Mouse (Mus musculus) embryonic facial prominence, embryonic 13.5 days (tissue): Measurements from ENCODE around the gene Pxk. TPM values are rescaled to one million over a fixed set of nuclear protein-coding genes. Genes with fewer than 3 reads are reported as not detected.
A peak's percentile ranks its signal among the peaks of the same experiment; 100 is the strongest.

ENCODE experiments used
- ATAC-seq: fragments of 200-750 bp; cut with Nextera tagmentation; 2 replicates; pipeline ENCODE4 v1.8.0; 2017; ENCODE audit warnings: low read depth; ENCODE audit not compliant: insufficient number of reproducible peaks, insufficient read depth, low FRiP score, low TSS enrichment
- H3K27ac ChIP-seq: fragments of 300-500 bp; sonication (generic); 2 replicates; pipeline ENCODE4 v1.5.1; 2015; ENCODE audit warnings: moderate library complexity, mild to moderate bottlenecking, inconsistent platforms
- H3K27me3 ChIP-seq: fragments of 300-500 bp; sonication (generic); 2 replicates; pipeline ENCODE4 v1.6.1; 2015; ENCODE audit warnings: mild to moderate bottlenecking, inconsistent platforms
- H3K36me3 ChIP-seq: fragments of 300-500 bp; sonication (generic); 2 replicates; pipeline ENCODE4 v1.6.1; 2015; ENCODE audit warnings: mild to moderate bottlenecking, inconsistent platforms
- H3K4me1 ChIP-seq: fragments of 300-500 bp; sonication (generic); 2 replicates; pipeline ENCODE4 v1.6.1; 2015; ENCODE audit warnings: inconsistent platforms
- H3K4me2 ChIP-seq: fragments of 300-500 bp; sonication (generic); 2 replicates; pipeline ENCODE4 v1.6.1; 2015; ENCODE audit warnings: moderate library complexity, mild to moderate bottlenecking, inconsistent platforms
- H3K4me3 ChIP-seq: fragments of 300-500 bp; sonication (generic); 2 replicates; pipeline ENCODE4 v1.5.1; 2015; ENCODE audit warnings: mild to moderate bottlenecking, inconsistent platforms
- H3K9ac ChIP-seq: fragments of 300-500 bp; sonication (generic); 2 replicates; pipeline ENCODE4 v1.6.1; 2015; ENCODE audit warnings: mild to moderate bottlenecking, inconsistent platforms
- H3K9me3 ChIP-seq: fragments of 300-500 bp; sonication (generic); 2 replicates; pipeline ENCODE4 v1.6.1; 2016; ENCODE audit warnings: inconsistent platforms
- WGBS: fragments of 180-500 bp; shearing (Covaris S2); methylation state at CpG from one replicate; pipeline ENCODE4 v1.1.7; 2015; ENCODE audit warnings: mixed read lengths; 5-methylcytosine and 5-hydroxymethylcytosine counted together
- polyA plus RNA-seq: library from polyadenylated mRNA; unstranded; fragments of >200 nt; fragmentation: Nextera tagmentation; extraction: Ambion mirVana; gene quantifications from 2 replicates; pipeline ENCODE4 v1.2.1, GENCODE M21; 2015

The Pxk gene
- polyA plus RNA-seq, 1 experiment from 2014 or later: 34.3 TPM

DNA sequence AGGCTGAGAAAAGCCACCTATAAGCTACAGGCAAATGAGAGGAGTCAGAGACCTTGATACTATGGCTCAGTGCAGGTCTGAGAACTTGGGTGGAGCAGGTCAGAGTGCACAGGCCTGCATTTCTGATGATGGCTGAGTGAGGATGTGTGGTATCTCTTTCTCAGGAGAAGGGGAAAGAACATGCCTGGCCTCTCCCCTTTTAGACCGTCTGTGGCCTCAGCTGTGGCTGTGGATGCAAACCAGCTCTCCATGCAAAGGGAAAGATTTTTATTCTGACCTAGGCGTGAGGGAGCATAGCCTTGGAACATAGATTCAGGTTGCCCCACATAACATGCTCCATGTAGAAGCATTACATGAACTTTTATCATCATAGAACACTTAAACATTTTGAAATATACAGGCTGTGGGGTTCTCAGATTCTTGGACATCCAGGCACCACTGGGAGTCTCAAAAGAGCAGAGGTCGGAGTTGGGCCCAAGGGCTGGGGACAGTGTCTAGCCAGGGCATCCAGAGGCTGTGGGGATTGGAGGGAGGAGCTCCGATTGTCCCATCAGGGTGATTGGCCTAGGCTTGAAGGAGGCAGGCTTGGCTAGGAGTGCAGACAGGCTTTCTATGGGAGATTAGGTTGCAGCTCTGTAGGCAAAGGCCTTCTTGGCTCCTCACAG, 82.5 kb downstream of the Pxk start:
- Histone ChIP-seq H3K9me3 (no peaks in the 10 kb centered on the region), H3K4me3 (no peak overlapping the region), H3K27me3 (no peaks in the 10 kb centered on the region), H3K27ac (no peak overlapping the region), H3K4me1 (no peaks in the 10 kb centered on the region), H3K36me3 (no peaks in the 10 kb centered on the region), H3K4me2 (no peak overlapping the region), H3K9ac (no peak overlapping the region)
- ATAC-seq: no peak
- 74% methylated on average over 4 of the region's 4 CpGs for WGBS

DNA sequence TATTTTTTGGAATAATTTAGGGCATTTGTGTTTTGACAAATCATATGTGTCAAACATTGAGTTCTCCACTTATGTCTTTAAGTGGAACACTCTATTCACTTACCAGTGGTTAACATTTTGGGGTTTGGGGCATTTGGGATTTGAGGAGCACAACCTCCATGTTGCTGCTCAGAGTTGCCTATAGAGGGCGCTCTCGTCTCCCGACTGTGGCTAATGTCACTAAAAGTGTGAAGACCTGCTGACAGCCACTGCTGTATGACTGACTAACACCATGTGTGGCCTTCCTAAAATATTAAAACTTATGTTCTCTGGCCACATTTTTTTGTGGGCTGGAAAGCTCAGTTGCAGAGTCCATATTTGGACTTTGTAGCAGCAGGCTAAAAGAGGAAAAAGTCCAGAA, 85.3 kb downstream of the Pxk start:
- no peak overlapping the region for H3K27ac ChIP-seq
- H3K4me1 ChIP-seq: no peaks in the 10 kb centered on the region
- H3K27me3 ChIP-seq: no peaks in the 10 kb centered on the region
- no peak overlapping the region for H3K9ac ChIP-seq
- ATAC-seq: no peak
- H3K4me2 ChIP-seq: no peak overlapping the region
- no peak overlapping the region for H3K4me3 ChIP-seq
- no peaks in the 10 kb centered on the region for H3K36me3 ChIP-seq
- H3K9me3 ChIP-seq: no peaks in the 10 kb centered on the region
- WGBS: 57% methylated on average over 3 of the region's 3 CpGs

DNA sequence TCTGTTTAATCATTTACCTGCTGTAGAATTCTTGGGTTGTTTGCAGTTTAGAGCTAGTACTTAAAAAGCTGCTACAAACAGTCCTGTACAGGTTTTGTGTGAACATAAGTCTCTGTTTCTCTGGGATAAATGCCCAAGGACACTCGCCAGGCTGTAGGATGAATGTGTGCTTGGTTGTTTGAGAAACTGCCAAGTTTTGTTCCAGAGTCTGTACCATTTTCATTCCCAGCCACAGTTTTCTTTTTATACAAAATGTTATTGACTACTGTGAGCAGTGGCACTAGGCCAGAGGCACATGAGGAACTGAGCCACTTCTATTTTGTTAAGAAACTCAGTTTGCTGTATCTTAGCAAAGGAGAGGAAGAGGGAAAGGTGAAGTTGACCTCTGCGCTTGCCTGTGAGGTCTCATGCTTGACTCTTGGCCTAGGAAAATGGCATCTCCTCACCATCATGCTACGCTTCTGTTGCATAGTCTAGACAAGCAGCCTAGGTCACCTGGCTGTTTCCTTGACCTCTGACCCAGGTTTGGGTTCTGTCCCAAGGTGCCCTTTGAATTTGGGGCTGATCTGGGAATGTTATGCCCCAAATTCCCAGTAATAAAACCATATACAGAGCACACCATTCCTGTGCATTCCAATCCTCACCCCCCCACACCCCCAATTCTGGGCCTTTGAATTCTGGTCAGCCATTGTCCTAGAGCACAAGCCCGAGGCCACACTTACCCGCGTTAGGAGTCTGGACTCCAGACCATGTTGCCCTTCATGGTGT, 88.5 kb downstream of the Pxk start:
- 87% methylated on average over 6 of the region's 6 CpGs for WGBS
- Histone ChIP-seq H3K4me2 (no peak overlapping the region), H3K9me3 (no peaks in the 10 kb centered on the region), H3K4me3 (no peak overlapping the region), H3K9ac (no peak overlapping the region), H3K27me3 (no peaks in the 10 kb centered on the region), H3K4me1 (no peaks in the 10 kb centered on the region), H3K36me3 (no peaks in the 10 kb centered on the region), H3K27ac (no peak overlapping the region)
- ATAC-seq: no peak

DNA sequence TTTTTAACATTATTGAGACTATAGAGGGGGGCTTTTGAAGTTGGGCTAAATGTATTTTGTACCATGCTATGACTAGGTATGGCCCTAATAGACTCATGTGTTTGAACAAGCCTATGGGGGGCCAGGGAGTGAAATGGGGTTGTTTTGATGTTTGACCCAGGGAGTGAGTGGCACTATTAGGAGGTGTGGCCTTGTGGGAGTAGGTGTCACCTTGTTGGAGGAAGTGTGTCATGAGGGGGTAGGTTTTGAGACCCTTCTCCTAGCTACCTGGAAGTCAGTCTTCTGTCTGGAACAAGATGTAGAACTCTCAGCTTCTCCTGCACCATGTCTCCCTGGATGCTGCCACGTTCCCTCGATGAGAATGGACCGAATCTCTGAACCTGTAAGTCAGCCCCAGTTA, 92.5 kb downstream of the Pxk start:
- Histone ChIP-seq H3K27ac (no peak overlapping the region), H3K9me3 (no peaks in the 10 kb centered on the region), H3K4me3 (no peak overlapping the region), H3K4me1 (no peaks in the 10 kb centered on the region), H3K4me2 (no peak overlapping the region), H3K36me3 (no peaks in the 10 kb centered on the region), H3K9ac (no peak overlapping the region), H3K27me3 (no peaks in the 10 kb centered on the region)
- WGBS: 94% methylated on average over 3 of the region's 3 CpGs
- ATAC-seq: no peak

DNA sequence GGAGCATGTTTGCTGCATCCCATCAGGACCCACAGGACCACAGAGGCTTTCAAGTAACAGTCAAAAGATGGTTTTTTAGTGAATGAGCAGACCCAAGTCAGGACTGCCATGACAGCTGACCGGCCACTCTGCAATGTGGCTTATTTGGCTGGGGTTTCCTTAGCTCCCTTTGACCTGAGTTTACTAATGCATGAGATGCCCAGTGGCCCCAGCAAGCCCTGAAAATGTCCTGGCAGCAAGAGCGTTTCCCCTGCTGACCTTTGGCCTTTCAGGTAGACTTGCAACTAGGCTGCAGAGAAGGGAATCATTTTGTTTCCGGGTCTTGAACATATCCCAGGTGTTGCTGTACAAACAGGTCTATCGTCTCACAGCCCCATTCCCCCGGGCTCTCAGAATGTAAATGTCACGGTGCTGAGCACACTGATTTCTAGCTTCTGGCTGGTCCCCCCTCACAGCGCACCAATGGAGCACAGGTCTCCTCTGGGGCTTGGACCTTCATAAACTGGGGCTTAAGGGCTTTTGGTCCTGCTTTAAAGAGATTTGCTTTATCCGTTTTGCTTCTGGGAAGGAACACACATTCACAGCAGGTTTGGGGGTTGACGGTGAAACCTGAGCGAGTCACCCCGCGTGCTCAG, 93.4 kb downstream of the Pxk start:
- ATAC-seq: no peak

DNA sequence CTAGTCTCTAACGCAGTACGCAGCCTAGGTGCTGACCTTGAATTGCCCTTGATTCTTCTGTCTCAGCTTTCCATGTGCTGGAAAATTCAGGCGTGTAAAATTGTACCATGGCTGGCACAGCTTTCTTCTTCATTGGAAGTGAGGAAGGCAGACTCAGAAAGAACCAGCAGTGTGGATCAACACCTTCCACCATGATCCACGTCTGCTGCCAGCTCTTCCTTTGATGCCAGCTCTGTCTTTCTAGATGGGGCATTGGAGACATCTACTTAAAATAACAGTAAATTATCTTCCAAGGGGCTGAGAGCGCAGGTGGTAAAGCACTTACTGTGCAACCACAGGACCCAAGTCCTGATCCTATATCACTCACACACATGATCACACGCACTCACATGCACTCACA, 94.7 kb downstream of the Pxk start:
- Histone ChIP-seq H3K9ac (no peak overlapping the region), H3K4me3 (no peak overlapping the region), H3K9me3 (no peaks in the 10 kb centered on the region), H3K27me3 (no peaks in the 10 kb centered on the region), H3K36me3 (no peaks in the 10 kb centered on the region), H3K4me1 (no peaks in the 10 kb centered on the region), H3K4me2 (no peak overlapping the region), H3K27ac (no peak overlapping the region)
- WGBS: 83% methylated on average over 6 of the region's 6 CpGs
- ATAC-seq: no peak

More for the DNA sequence above, 93.4 kb downstream of the Pxk start:
- no peak overlapping the region for H3K4me2 ChIP-seq
- H3K4me1 ChIP-seq: no peaks in the 10 kb centered on the region
- WGBS: 53% methylated on average over 12 of the region's 12 CpGs
- no peaks in the 10 kb centered on the region for H3K9me3 ChIP-seq
- H3K9ac ChIP-seq: no peak overlapping the region
- H3K36me3 ChIP-seq: no peaks in the 10 kb centered on the region
- H3K4me3 ChIP-seq: no peak overlapping the region
- H3K27me3 ChIP-seq: no peaks in the 10 kb centered on the region
- H3K27ac ChIP-seq: no peak overlapping the region

DNA sequence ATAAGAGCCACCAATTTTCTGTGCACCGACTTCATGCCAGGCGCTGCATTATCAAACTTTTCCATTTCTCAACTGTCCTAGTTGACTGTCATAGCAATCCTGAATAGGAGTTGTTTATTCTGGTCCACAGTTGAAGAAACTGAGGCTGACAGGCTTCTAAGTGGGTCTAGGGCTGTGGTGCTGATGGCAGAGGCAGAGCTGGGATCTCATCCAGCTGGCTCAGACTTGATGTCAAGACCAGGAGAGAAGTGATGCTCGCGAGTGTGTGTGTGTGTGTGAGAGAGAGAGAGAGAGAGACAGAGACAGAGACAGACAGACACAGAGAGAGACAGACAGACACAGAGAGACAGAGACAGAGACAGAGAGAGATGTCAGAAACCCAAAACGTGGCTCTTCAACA, 102.8 kb downstream of the Pxk start:
- H3K9ac ChIP-seq: no peak overlapping the region
- WGBS: 82% methylated on average over 5 of the region's 5 CpGs
- H3K27ac ChIP-seq: no peak overlapping the region
- H3K36me3 ChIP-seq: no peaks in the 10 kb centered on the region
- ATAC-seq: no peak
- H3K4me2 ChIP-seq: no peak overlapping the region
- no peaks in the 10 kb centered on the region for H3K9me3 ChIP-seq
- no peaks in the 10 kb centered on the region for H3K27me3 ChIP-seq
- no peak overlapping the region for H3K4me3 ChIP-seq
- no peaks in the 10 kb centered on the region for H3K4me1 ChIP-seq

DNA sequence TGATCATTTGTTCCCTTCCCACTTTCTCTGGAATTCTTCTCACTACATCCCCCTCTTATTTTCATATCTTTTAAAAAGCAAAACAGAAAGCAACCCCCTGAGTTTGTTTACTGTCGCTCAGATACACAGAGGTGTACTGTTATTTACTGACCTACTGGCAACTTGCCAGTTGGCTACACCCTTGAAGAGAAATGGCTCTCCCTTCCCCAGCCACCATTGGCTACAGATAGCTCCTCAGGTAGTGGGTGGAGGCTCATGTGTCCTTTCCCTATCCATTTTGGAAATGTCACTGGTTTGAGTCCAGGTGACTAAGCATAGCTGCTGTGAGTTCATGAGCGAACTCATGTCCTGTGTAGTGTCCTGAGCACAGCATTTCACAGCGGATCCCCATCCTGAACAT, 103.7 kb downstream of the Pxk start:
- Histone ChIP-seq H3K4me2 (no peak overlapping the region), H3K36me3 (no peaks in the 10 kb centered on the region), H3K9me3 (no peaks in the 10 kb centered on the region), H3K4me3 (no peak overlapping the region), H3K27me3 (no peaks in the 10 kb centered on the region), H3K9ac (no peak overlapping the region), H3K27ac (no peak overlapping the region), H3K4me1 (no peaks in the 10 kb centered on the region)
- ATAC-seq: no peak
- WGBS: 60% methylated on average over 3 of the region's 3 CpGs

DNA sequence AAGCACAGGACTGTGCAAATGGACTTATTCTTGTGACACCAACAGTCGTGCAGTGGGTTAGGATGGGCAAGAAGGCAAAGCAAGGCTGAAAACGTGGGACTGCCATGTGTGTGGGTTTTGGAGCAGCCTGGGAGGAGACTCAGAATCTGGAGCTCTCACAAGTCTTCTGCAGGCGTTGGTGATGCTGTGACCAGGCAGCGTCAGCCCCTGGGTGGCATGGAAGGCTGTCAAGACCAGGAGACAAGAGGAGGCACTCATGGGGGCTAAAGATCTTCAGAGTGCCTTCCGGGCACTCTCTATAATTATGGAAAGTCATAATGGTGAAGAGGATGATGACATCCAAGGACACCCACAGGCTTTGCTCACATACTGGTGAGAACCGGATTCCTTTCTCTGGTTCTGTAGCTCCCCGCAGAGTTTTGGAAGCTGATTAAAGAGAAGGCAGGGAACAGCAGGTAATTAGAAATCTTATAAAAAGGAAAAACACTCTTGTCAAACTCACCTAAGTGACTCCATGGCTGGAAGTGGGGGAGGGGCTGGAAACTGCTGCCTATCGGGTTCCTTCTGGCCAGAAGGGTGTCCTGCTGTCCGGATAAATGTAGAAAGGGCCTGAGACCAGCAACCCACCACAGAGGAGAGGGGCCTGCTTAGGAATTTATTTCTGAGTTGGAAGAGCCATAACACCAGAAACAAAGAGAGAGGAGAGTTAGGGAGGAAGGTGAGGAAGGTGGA, 108.3 kb downstream of the Pxk start:
- Histone ChIP-seq H3K4me2 (no peak overlapping the region), H3K36me3 (no peaks in the 10 kb centered on the region), H3K9me3 (no peaks in the 10 kb centered on the region), H3K27ac (no peak overlapping the region), H3K4me3 (no peak overlapping the region), H3K4me1 (0 out of 2 replicates have a peak, but pooled peaks cover 4% of the 10 kb centered on the region), H3K9ac (no peak overlapping the region), H3K27me3 (no peaks in the 10 kb centered on the region)
- whole genome bisulfite sequencing: 58% methylated on average over 9 of the region's 9 CpGs
- no peak for ATAC-seq

DNA sequence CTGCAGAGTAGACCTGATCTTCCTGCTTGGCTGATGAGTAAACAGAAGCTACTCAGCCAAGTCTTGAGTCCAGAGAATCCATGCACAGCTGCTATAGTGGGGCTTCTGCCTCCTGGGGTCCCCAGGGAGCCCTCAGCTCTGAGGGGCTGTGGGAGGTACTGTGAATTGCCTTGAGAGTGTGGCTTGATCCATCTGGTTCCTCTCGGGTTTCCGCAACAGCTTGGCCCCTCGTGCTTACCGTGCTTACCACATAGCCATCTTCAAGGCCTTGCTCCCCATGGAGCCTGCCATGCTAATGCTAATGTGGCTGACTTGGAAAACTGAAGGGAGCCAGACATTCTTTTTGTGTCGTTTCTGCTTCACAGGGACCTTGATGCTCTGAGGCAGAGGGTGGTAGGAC, 109.1 kb downstream of the Pxk start:
- Histone ChIP-seq H3K4me2 (no peak overlapping the region), H3K9me3 (no peaks in the 10 kb centered on the region), H3K4me1 (0 out of 2 replicates have a peak, but pooled peaks cover 4% of the 10 kb centered on the region), H3K27ac (no peak overlapping the region), H3K36me3 (no peaks in the 10 kb centered on the region), H3K27me3 (no peaks in the 10 kb centered on the region), H3K9ac (no peak overlapping the region), H3K4me3 (no peak overlapping the region)
- WGBS: 26% methylated on average over 5 of the region's 5 CpGs
- peak; percentile 62; the same call in 1 of the 2 replicates for ATAC-seq

DNA sequence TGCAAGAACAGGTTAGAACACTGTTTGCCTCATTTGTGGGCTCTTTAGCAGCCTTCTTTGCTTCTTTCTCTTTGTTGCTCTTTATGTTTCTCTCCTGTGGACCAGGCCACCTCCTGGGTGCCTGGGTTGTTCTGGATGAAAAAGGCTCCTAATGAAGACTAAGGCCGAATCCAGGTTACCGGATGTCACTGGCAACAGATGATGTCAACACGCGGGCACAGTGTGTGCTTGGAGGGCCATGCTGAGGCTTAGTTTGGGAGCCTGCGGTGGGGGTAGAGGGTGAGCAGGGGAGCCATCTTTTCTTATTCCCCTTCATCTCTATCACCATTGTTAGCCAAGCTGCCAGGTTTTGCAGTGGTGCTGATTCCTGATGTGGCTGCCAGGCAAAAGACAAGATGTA, 109.5 kb downstream of the Pxk start:
- Histone ChIP-seq H3K36me3 (no peaks in the 10 kb centered on the region), H3K9ac (no peak overlapping the region), H3K27me3 (no peaks in the 10 kb centered on the region), H3K9me3 (no peaks in the 10 kb centered on the region), H3K4me2 (no peak overlapping the region), H3K4me1 (0 out of 2 replicates have a peak, but pooled peaks cover 4% of the 10 kb centered on the region), H3K27ac (no peak overlapping the region), H3K4me3 (no peak overlapping the region)
- ATAC-seq: no peak
- 73% methylated on average over 5 of the region's 5 CpGs for WGBS
